Mouse (Mus musculus) G1E (cell line): ENCODE results near the gene Mapk1. TPM values are rescaled to one million over a fixed set of nuclear protein-coding genes. Genes with fewer than 3 reads are reported as not detected.
A peak's percentile ranks its signal among the peaks of the same experiment; 100 is the strongest.

ENCODE experiments used
- ATAC-seq: 2 replicates; pipeline ENCODE4 v1.8.0; 2016; ENCODE audit warnings: mild to moderate bottlenecking; ENCODE audit not compliant: insufficient number of reproducible peaks, poor library complexity, low FRiP score, severe bottlenecking; ENCODE audit errors: extremely low read depth
- DNase-seq: peaks from one replicate; pipeline ENCODE4 v3.0.0; 2012; ENCODE audit warnings: low spot score
- H3K27me3 ChIP-seq: 2 replicates; pipeline ENCODE4 v1.6.1; 2012; ENCODE audit warnings: mild to moderate bottlenecking, low read length, inconsistent platforms; ENCODE audit not compliant: insufficient read depth
- H3K36me3 ChIP-seq: replicated peaks from 2 replicates; pipeline ENCODE3; 2012; ENCODE audit warnings: mild to moderate bottlenecking, inconsistent platforms
- H3K4me1 ChIP-seq: 2 replicates; pipeline ENCODE4 v1.6.1; 2012; ENCODE audit warnings: low read depth, low read length, inconsistent platforms, mixed read lengths; ENCODE audit not compliant: insufficient read depth
- H3K4me3 ChIP-seq: 2 replicates; pipeline ENCODE4 v1.5.1; 2012; ENCODE audit warnings: low read depth, mild to moderate bottlenecking, inconsistent platforms, low read length, moderate library complexity, mixed read lengths
- H3K9me3 ChIP-seq: replicated peaks from 2 replicates; pipeline ENCODE4 v1.6.1; 2012; ENCODE audit warnings: inconsistent platforms
- CTCF ChIP-seq: IDR thresholded peaks from 2 replicates; pipeline ENCODE4 v1.5.1; 2012; ENCODE audit warnings: low read depth, low read length, inconsistent platforms, mixed read lengths
- GATA1 ChIP-seq: IDR thresholded peaks from 2 replicates; pipeline ENCODE4 v1.6.1; 2012; ENCODE audit warnings: borderline replicate concordance, low read length, inconsistent platforms, mixed read lengths
- GATA2 ChIP-seq: IDR thresholded peaks from 2 replicates; pipeline ENCODE4 v1.6.1; 2012; ENCODE audit warnings: low read depth, low read length, inconsistent platforms, borderline replicate concordance
- POLR2AphosphoS5 ChIP-seq: IDR thresholded peaks from 2 replicates; pipeline ENCODE4 v1.6.1; 2012; ENCODE audit warnings: low read depth, low read length, inconsistent platforms; ENCODE audit not compliant: insufficient replicate concordance
- TAL1 ChIP-seq: conservative IDR thresholded peaks from 2 replicates; pipeline ENCODE4 v1.6.1; 2012; ENCODE audit warnings: low read depth, low read length, inconsistent platforms, mixed read lengths
- polyA plus RNA-seq: library from polyadenylated mRNA; stranded (reverse); fragments of >175 nt; gene quantifications from 2 replicates; pipeline ENCODE4 v1.2.3, GENCODE M21; 2012
- total RNA-seq, 2 experiments: library from RNA; stranded (forward) in 1 of 2; stranded (reverse) in 1 of 2; fragments of 200-1000 nt in 1 of 2; fragments of >200 nt in 1 of 2; fragmentation: Nextera tagmentation in 1 of 2; gene quantifications; 2 replicates each; pipeline ENCODE4 v1.2.3; 2014 to 2017

The Mapk1 gene
- total and polyA plus RNA-seq, 3 experiments: 54.2 to 248 (median 173) TPM

GRCm38 (mm10) chr16:17010036-17010435 lies 26.9 kb downstream of the Mapk1 start:
- ATAC-seq: no peak
- Histone ChIP-seq H3K4me3 (no peak overlapping the region), H3K9me3 (no peaks in the 10 kb centered on the region), H3K27me3 (no peaks in the 10 kb centered on the region), H3K36me3 (peaks cover 46% of the 10 kb centered on the region), H3K4me1 (peaks cover 28% of the 10 kb centered on the region)
- TF ChIP-seq POLR2AphosphoS5: no peak
- no peak for TF ChIP-seq GATA1
- no peak for TF ChIP-seq GATA2
- TF ChIP-seq CTCF: no peak
- TF ChIP-seq TAL1: no peak
- no peak for DNase-seq

GRCm38 (mm10) chr16:17012583-17012982 lies 29.4 kb downstream of the Mapk1 start:
- H3K36me3 ChIP-seq: peaks cover 56% of the 10 kb centered on the region
- no peaks in the 10 kb centered on the region for H3K9me3 ChIP-seq
- no peaks in the 10 kb centered on the region for H3K27me3 ChIP-seq
- ATAC-seq (peak; percentile 63; the same call in 1 of the 2 replicates), DNase-seq (peak; percentile 25)
- no peak for TF ChIP-seq GATA2
- TF ChIP-seq TAL1: no peak
- no peak for TF ChIP-seq CTCF
- TF ChIP-seq POLR2AphosphoS5: no peak
- TF ChIP-seq GATA1: no peak
- no peak overlapping the region for H3K4me3 ChIP-seq
- peaks cover 26% of the 10 kb centered on the region for H3K4me1 ChIP-seq

DNA sequence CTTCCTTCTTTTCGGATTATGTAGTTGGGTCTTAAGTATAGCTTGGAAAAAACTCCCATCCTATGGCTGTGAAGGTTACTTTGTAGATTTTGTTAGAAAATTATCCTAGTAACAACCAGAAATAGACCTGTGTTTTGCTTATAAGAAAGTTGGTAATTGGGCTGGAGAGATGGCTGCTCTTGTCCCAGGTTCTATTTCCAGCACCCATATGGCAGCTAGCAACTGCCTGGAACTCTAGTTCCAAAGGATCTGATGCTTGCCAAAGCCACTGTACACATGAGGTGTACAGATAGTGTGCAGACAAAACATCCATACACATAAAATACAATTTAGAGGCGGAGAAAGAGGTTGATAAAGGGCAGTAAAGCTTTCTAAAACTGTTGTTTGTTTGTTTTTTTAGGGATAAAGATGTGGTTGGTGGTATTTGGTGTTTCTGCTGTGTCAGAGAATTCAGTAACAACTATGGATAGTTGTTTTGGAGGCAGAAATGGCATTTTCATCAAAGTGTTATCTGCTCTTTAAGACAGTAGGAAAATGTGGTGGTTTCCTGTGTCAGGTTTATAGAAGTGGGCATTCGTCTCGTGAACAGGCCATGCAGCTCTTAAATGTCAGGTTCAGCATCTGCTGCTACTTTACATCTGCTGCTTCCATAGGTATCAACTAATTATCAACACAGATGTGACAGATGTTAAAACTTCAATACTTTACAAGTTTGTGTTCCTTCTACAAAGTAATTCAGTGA lies 32.1 kb downstream of the Mapk1 start:
- H3K27me3 ChIP-seq: no peaks in the 10 kb centered on the region
- H3K36me3 ChIP-seq: peaks cover 67% of the 10 kb centered on the region
- H3K9me3 ChIP-seq: no peaks in the 10 kb centered on the region
- no peak for ATAC-seq
- H3K4me3 ChIP-seq: no peak overlapping the region
- TF ChIP-seq GATA1 (no peak), GATA2 (no peak), TAL1 (no peak), CTCF (no peak), POLR2AphosphoS5 (no peak)
- DNase-seq: no peak
- peaks cover 23% of the 10 kb centered on the region for H3K4me1 ChIP-seq

DNA sequence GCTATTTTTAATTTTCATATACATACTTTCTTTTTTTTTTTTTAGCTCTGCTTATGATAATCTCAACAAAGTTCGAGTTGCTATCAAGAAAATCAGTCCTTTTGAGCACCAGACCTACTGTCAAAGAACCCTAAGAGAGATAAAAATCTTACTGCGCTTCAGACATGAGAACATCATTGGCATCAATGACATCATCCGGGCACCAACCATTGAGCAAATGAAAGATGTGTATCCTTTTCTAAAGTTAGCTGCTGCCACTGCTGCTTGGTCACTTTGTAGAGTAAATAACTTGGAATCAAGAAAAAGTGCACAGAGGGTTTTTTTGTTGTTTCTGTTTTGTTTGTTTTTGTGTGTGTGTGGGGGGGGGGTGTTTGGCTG lies 32.7 kb downstream of the Mapk1 start:
- Histone ChIP-seq H3K36me3 (peaks cover 72% of the 10 kb centered on the region), H3K27me3 (no peaks in the 10 kb centered on the region), H3K4me3 (no peak overlapping the region), H3K9me3 (no peaks in the 10 kb centered on the region), H3K4me1 (peaks cover 23% of the 10 kb centered on the region)
- no peak for TF ChIP-seq TAL1
- ATAC-seq: no peak
- DNase-seq: no peak

DNA sequence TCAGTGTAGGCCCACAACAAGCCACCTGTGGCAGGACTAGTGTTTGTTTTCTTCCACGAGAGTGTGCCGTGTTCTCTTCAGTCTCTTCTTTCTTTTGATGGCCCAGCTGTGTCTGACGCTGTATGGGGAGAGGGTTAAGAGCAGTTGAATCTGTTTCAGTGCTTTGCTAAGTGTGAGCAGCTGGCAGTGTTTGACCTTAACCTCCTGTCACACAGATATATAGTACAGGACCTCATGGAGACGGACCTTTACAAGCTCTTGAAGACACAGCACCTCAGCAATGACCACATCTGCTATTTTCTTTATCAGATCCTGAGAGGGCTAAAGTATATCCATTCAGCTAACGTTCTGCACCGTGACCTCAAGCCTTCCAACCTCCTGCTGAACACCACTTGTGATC lies 34.9 kb downstream of the Mapk1 start:
- no peak for TF ChIP-seq GATA2
- no peak for TF ChIP-seq GATA1
- no peak for TF ChIP-seq CTCF
- TF ChIP-seq POLR2AphosphoS5: no peak
- no peak for TF ChIP-seq TAL1
- no peaks in the 10 kb centered on the region for H3K27me3 ChIP-seq
- ATAC-seq: no peak
- peaks cover 86% of the 10 kb centered on the region for H3K36me3 ChIP-seq
- H3K4me1 ChIP-seq: peaks cover 5% of the 10 kb centered on the region
- no peak for DNase-seq
- H3K4me3 ChIP-seq: no peak overlapping the region
- no peaks in the 10 kb centered on the region for H3K9me3 ChIP-seq

GRCm38 (mm10) chr16:17024469-17025148 lies 41.4 kb downstream of the Mapk1 start:
- no peaks in the 10 kb centered on the region for H3K4me1 ChIP-seq
- TF ChIP-seq TAL1 (no peak), GATA2 (no peak), CTCF (no peak), POLR2AphosphoS5 (no peak), GATA1 (no peak)
- no peak for ATAC-seq
- H3K27me3 ChIP-seq: no peaks in the 10 kb centered on the region
- H3K9me3 ChIP-seq: no peaks in the 10 kb centered on the region
- no peak overlapping the region for H3K4me3 ChIP-seq
- H3K36me3 ChIP-seq: peaks cover 88% of the 10 kb centered on the region
- DNase-seq: no peak

DNA sequence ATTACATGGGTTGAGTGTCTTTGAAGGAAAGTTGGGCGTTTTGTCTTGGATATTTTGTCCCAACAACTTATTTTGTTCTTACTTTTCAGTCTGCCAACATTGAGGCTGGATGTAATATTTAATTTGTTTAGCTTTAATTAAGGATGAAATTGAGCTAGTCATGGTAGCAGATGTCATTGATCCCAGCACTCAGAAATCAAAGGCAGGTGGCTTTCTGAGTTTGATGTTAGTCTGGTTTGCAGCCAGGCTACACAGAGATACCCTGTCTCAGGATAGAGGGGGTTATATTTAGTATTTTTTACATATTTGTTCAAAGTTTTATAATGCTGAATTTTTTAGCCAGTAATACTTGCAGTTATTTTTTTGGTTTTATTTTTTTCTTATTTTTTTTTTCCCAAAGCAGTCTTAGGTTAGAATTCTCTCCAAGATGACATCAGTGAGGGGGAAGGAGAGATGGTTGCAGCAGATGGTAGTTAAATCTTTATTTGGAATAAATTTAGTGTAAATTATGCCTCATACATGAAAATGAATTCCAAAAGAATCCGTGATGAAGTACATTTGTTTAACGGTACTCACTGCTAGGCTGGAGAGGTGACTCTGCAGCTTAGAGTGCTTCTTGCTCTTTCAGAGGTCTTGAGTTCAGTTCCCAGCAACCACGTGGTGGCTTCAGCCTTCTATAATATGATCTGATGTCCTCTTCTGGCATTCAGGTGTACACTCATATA lies 47.0 kb downstream of the Mapk1 start:
- Histone ChIP-seq H3K36me3 (peaks cover 86% of the 10 kb centered on the region), H3K27me3 (no peaks in the 10 kb centered on the region), H3K4me1 (no peaks in the 10 kb centered on the region), H3K9me3 (no peaks in the 10 kb centered on the region), H3K4me3 (no peak overlapping the region)
- DNase-seq (no peak), ATAC-seq (no peak)
- no peak for TF ChIP-seq CTCF
- TF ChIP-seq GATA1: no peak
- no peak for TF ChIP-seq TAL1
- no peak for TF ChIP-seq POLR2AphosphoS5
- no peak for TF ChIP-seq GATA2
